Mouse (Mus musculus) thymus, adult 18-20 months (tissue): ENCODE measurements at regions not wholly inside any gene's neighbourhood (a gene's known extent, or its start where the extent isn't known, plus 50 kb on each side); places are given as distances from the start of the nearest gene placed in this dataset.

Source experiments
- DNase-seq, 2 experiments: peaks; one replicate each; pipeline ENCODE4 v3.0.0; 2022; ENCODE audit warnings: mixed read lengths in 2 of 2

- DNase-seq: no peak
Observed at GRCm38 (mm10) chr1:194878440-194878839, 60.2 kb upstream of the Cd34 start.

- DNase-seq: peak; percentile 79 to 80
Observed at GRCm38 (mm10) chr1:194879324-194880233, 59.0 kb upstream of the Cd34 start.

- no peak for DNase-seq
Observed at GRCm38 (mm10) chr1:194881556-194882223, 56.9 kb upstream of the Cd34 start.

GRCm38 (mm10) chr1:194885071-194885686 is 53.4 kb upstream of the Cd34 start:
- DNase-seq: no peak

GRCm38 (mm10) chr1:194885687-194886077 is 52.9 kb upstream of the Cd34 start:
- DNase-seq: peak in 1 of 2 experiments; percentile 17
